Mouse (Mus musculus) hindbrain, embryonic 16.5 days (tissue): ENCODE measurements at regions not wholly inside any gene's neighbourhood (a gene's known extent, or its start where the extent isn't known, plus 50 kb on each side); places are given as distances from the start of the nearest gene placed in this dataset.

Experiments used
- ATAC-seq: fragments of 200-750 bp; cut with Nextera tagmentation; 2 replicates; pipeline ENCODE4 v1.8.0; 2017; ENCODE audit warnings: moderate TSS enrichment, moderate library complexity
- H3K27ac ChIP-seq: fragments of 300-500 bp; sonication (generic); 2 replicates; pipeline ENCODE4 v1.5.1; 2014; ENCODE audit warnings: low read depth, mild to moderate bottlenecking, control low read depth, low read length, moderate library complexity
- H3K27me3 ChIP-seq: fragments of 300-500 bp; sonication (generic); replicated peaks from 2 replicates; pipeline ENCODE4 v1.6.1; 2014; ENCODE audit warnings: low read length; ENCODE audit not compliant: control insufficient read depth, insufficient read depth
- H3K36me3 ChIP-seq: fragments of 300-500 bp; sonication (generic); 2 replicates; pipeline ENCODE4 v1.6.1; 2014; ENCODE audit warnings: mild to moderate bottlenecking, low read length, moderate library complexity, mixed read lengths; ENCODE audit not compliant: control insufficient read depth, insufficient read depth
- H3K4me1 ChIP-seq: fragments of 300-500 bp; sonication (generic); 2 replicates; pipeline ENCODE4 v1.6.1; 2014; ENCODE audit warnings: low read depth, low read length; ENCODE audit not compliant: control insufficient read depth, insufficient read depth
- H3K4me2 ChIP-seq: fragments of 300-500 bp; sonication (generic); 2 replicates; pipeline ENCODE4 v1.6.1; 2014; ENCODE audit warnings: mild to moderate bottlenecking, low read length, control low read depth, moderate library complexity
- H3K4me3 ChIP-seq: fragments of 300-500 bp; sonication (generic); 2 replicates; pipeline ENCODE4 v1.5.1; 2014; ENCODE audit warnings: mild to moderate bottlenecking, low read length, control low read depth, moderate library complexity
- H3K9ac ChIP-seq: fragments of 300-500 bp; sonication (generic); 2 replicates; pipeline ENCODE4 v1.6.1; 2014; ENCODE audit warnings: low read depth, mild to moderate bottlenecking, control low read depth, low read length, moderate library complexity
- H3K9me3 ChIP-seq: fragments of 300-500 bp; sonication (generic); 2 replicates; pipeline ENCODE4 v1.6.1; 2014; ENCODE audit warnings: mild to moderate bottlenecking, low read length, moderate library complexity; ENCODE audit not compliant: control insufficient read depth
- WGBS: fragments of 180-500 bp; shearing (Covaris S2); extraction: QIAGEN DNeasy Blood & Tissue Kit; methylation state at CpG from one replicate; pipeline ENCODE4 v1.1.7; 2014; 5-methylcytosine and 5-hydroxymethylcytosine counted together

GRCm38 (mm10) chr9:88049270-88049669, 277.7 kb upstream of the Nt5e start:
- H3K27ac ChIP-seq: no peak overlapping the region
- H3K9me3 ChIP-seq: no peaks in the 10 kb centered on the region
- ATAC-seq: no peak; the same call in 1 of the 2 replicates
- H3K4me1 ChIP-seq: no peaks in the 10 kb centered on the region
- H3K36me3 ChIP-seq: no peaks in the 10 kb centered on the region
- 66% methylated on average over 13 of the region's 13 CpGs for WGBS
- H3K4me3 ChIP-seq: no peak overlapping the region
- H3K4me2 ChIP-seq: no peak overlapping the region
- H3K27me3 ChIP-seq: no peaks in the 10 kb centered on the region
- no peak overlapping the region for H3K9ac ChIP-seq

GRCm38 (mm10) chr9:88049792-88050191, 277.2 kb upstream of the Nt5e start:
- H3K4me1 ChIP-seq: no peaks in the 10 kb centered on the region
- WGBS: 79% methylated on average over 4 of the region's 4 CpGs
- no peak overlapping the region for H3K4me2 ChIP-seq
- H3K36me3 ChIP-seq: no peaks in the 10 kb centered on the region
- H3K9me3 ChIP-seq: no peaks in the 10 kb centered on the region
- no peak overlapping the region for H3K4me3 ChIP-seq
- no peaks in the 10 kb centered on the region for H3K27me3 ChIP-seq
- ATAC-seq: no peak
- H3K27ac ChIP-seq: no peak overlapping the region
- H3K9ac ChIP-seq: no peak overlapping the region

GRCm38 (mm10) chr9:88058551-88058950, 268.4 kb upstream of the Nt5e start:
- Histone ChIP-seq H3K4me1 (no peaks in the 10 kb centered on the region), H3K9ac (no peak overlapping the region), H3K36me3 (no peaks in the 10 kb centered on the region), H3K4me3 (no peak overlapping the region), H3K4me2 (no peak overlapping the region), H3K9me3 (no peaks in the 10 kb centered on the region), H3K27me3 (no peaks in the 10 kb centered on the region), H3K27ac (no peak overlapping the region)
- ATAC-seq: no peak
- 43% methylated on average over 4 of the region's 4 CpGs for WGBS

GRCm38 (mm10) chr9:88059005-88059404, 268.0 kb upstream of the Nt5e start:
- H3K4me1 ChIP-seq: no peaks in the 10 kb centered on the region; the same call in 1 of the 2 replicates
- no peak overlapping the region for H3K9ac ChIP-seq
- no peak overlapping the region for H3K27ac ChIP-seq
- no peaks in the 10 kb centered on the region for H3K36me3 ChIP-seq
- no peaks in the 10 kb centered on the region for H3K9me3 ChIP-seq
- 0 out of 2 replicates have a peak, but pooled peaks have one; percentile 17 for ATAC-seq
- H3K27me3 ChIP-seq: no peaks in the 10 kb centered on the region
- 80% methylated on average over 3 of the region's 3 CpGs for WGBS
- H3K4me3 ChIP-seq: no peak overlapping the region
- H3K4me2 ChIP-seq: no peak overlapping the region

- no peak overlapping the region for H3K27ac ChIP-seq
- no peak overlapping the region for H3K4me3 ChIP-seq
- H3K9me3 ChIP-seq: no peaks in the 10 kb centered on the region
- WGBS: 24% methylated on average over 3 of the region's 3 CpGs
- no peak for ATAC-seq
- H3K9ac ChIP-seq: no peak overlapping the region
- no peaks in the 10 kb centered on the region for H3K27me3 ChIP-seq
- H3K4me1 ChIP-seq: no peaks in the 10 kb centered on the region; the same call in 1 of the 2 replicates
- no peak overlapping the region for H3K4me2 ChIP-seq
- H3K36me3 ChIP-seq: no peaks in the 10 kb centered on the region
Observed at GRCm38 (mm10) chr9:88063973-88064676, 262.9 kb upstream of the Nt5e start.

GRCm38 (mm10) chr9:88065057-88065456, 261.9 kb upstream of the Nt5e start:
- no peak for ATAC-seq
- Histone ChIP-seq H3K9me3 (no peaks in the 10 kb centered on the region), H3K4me1 (no peaks in the 10 kb centered on the region; the same call in 1 of the 2 replicates), H3K27ac (no peak overlapping the region), H3K4me3 (no peak overlapping the region), H3K27me3 (no peaks in the 10 kb centered on the region), H3K9ac (no peak overlapping the region), H3K36me3 (no peaks in the 10 kb centered on the region), H3K4me2 (no peak overlapping the region)
- 58% methylated on average over 4 of the region's 4 CpGs for WGBS

GRCm38 (mm10) chr9:88065777-88066176, 261.2 kb upstream of the Nt5e start:
- Histone ChIP-seq H3K27me3 (no peaks in the 10 kb centered on the region), H3K9me3 (no peaks in the 10 kb centered on the region), H3K4me3 (no peak overlapping the region), H3K27ac (no peak overlapping the region), H3K4me2 (no peak overlapping the region), H3K9ac (no peak overlapping the region), H3K4me1 (no peaks in the 10 kb centered on the region; the same call in 1 of the 2 replicates), H3K36me3 (no peaks in the 10 kb centered on the region)
- no peak for ATAC-seq
- WGBS: 87% methylated on average over 7 of the region's 7 CpGs

GRCm38 (mm10) chr9:88068322-88068721, 258.7 kb upstream of the Nt5e start:
- Histone ChIP-seq H3K27ac (no peak overlapping the region), H3K36me3 (no peaks in the 10 kb centered on the region), H3K4me3 (no peak overlapping the region), H3K27me3 (no peaks in the 10 kb centered on the region), H3K9me3 (no peaks in the 10 kb centered on the region), H3K4me2 (no peak overlapping the region), H3K4me1 (no peaks in the 10 kb centered on the region; the same call in 1 of the 2 replicates), H3K9ac (no peak overlapping the region)
- no peak for ATAC-seq
- 94% methylated on average over 8 of the region's 8 CpGs for WGBS

GRCm38 (mm10) chr9:88068881-88069304, 258.1 kb upstream of the Nt5e start:
- Histone ChIP-seq H3K36me3 (no peaks in the 10 kb centered on the region), H3K27me3 (no peaks in the 10 kb centered on the region), H3K4me3 (no peak overlapping the region), H3K27ac (no peak overlapping the region), H3K4me1 (no peaks in the 10 kb centered on the region; the same call in 1 of the 2 replicates), H3K9me3 (no peaks in the 10 kb centered on the region), H3K4me2 (peak overlapping the region; percentile 4), H3K9ac (no peak overlapping the region)
- 58% methylated on average over 15 of the region's 15 CpGs for WGBS
- peak; percentile 78 for ATAC-seq
